Mouse (Mus musculus): ENCODE measurements at regions not wholly inside any gene's neighbourhood (a gene's known extent, or its start where the extent isn't known, plus 50 kb on each side); places are given as distances from the start of the nearest gene placed in this dataset.
A peak's percentile ranks its signal among the peaks of the same experiment; 100 is the strongest.
"Not testable (repeated sequence)": the region's sequence is repeated elsewhere in the genome, so short reads cannot be mapped to it uniquely, and the experiment has no call there.

DNA sequence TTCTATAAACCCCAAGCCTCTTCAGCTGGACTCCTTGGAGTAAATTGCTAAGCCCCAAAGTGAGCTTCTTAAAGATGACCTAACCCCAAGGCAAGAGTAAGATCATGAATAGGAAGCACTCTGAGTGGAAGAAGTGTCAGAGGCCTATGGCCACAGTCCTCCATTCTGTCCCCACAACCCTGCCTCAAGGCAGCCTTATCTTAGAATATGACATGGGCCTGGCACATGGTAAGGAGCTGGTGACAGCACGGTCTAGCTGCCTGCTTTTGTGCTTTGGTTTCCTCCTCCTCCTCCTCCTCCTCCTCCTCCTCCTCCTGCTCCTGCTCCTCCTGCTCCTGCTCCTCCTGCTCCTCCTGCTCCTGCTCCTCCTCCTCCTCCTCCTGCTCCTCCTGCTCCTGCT, 73.6 kb downstream of the Vcpkmt start:
- WGBS = 95% methylated on average over 1 of the region's 1 CpGs
- not testable (repeated sequence) for H3K4me1 ChIP-seq (replicated peaks; ENCODE audit: control insufficient read depth, insufficient read depth, low read length); DNase-seq (ENCODE audit: low spot score); H3K36me3 ChIP-seq (replicated peaks; ENCODE audit: control insufficient read depth, insufficient read depth); H3K4me2 ChIP-seq (replicated peaks); ATAC-seq (ENCODE audit: low FRiP score); H3K9ac ChIP-seq; H3K27me3 ChIP-seq (ENCODE audit: control insufficient read depth, insufficient read depth, low read length); H3K27ac ChIP-seq; H3K9me3 ChIP-seq (ENCODE audit: control insufficient read depth, low read length); H3K4me3 ChIP-seq (replicated peaks; ENCODE audit: low read length)

GRCm38 (mm10) chr12:69507906-69508305, 74.9 kb downstream of the Vcpkmt start:
- no peak overlapping the region for H3K9ac ChIP-seq
- H3K36me3 ChIP-seq (replicated peaks; ENCODE audit: control insufficient read depth, insufficient read depth) = no peaks in the 10 kb centered on the region
- H3K4me3 ChIP-seq (replicated peaks; ENCODE audit: low read length) = no peak overlapping the region
- ATAC-seq (ENCODE audit: low FRiP score) (no peak), DNase-seq (ENCODE audit: low spot score) (no peak)
- no peaks in the 10 kb centered on the region for H3K27me3 ChIP-seq (ENCODE audit: control insufficient read depth, insufficient read depth, low read length)
- H3K27ac ChIP-seq = no peak overlapping the region
- H3K4me1 ChIP-seq (replicated peaks; ENCODE audit: control insufficient read depth, insufficient read depth, low read length) = peaks cover 2% of the 10 kb centered on the region
- H3K9me3 ChIP-seq (ENCODE audit: control insufficient read depth, low read length) = no peaks in the 10 kb centered on the region
- H3K4me2 ChIP-seq (replicated peaks) = no peak overlapping the region
- WGBS = 93% methylated on average over 6 of the region's 6 CpGs

DNA sequence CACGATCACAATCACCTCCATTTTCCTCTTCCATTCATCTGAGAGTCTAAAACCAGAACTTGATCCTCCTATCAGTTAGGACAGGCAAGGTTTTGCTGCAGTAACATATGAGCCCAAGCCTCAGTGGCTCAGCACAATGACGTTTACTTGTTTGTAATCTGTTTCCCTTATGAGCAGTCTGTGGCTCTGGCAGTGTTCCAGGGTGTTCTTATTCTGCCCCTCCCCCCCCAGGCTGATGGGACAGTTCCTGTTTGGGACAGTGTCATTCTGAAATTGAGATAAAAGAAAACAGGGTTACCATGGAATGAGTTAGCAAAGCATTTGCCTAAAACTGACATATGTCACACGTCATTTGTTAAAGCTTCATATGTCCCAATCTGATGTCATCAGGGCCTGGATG, 75.5 kb downstream of the Vcpkmt start:
- no peak overlapping the region for H3K27ac ChIP-seq
- no peak overlapping the region for H3K9ac ChIP-seq
- 71% methylated on average over 3 of the region's 3 CpGs for WGBS
- ATAC-seq (ENCODE audit: low FRiP score) (no peak), DNase-seq (ENCODE audit: low spot score) (no peak)
- no peak overlapping the region for H3K4me3 ChIP-seq (replicated peaks; ENCODE audit: low read length)
- no peaks in the 10 kb centered on the region for H3K36me3 ChIP-seq (replicated peaks; ENCODE audit: control insufficient read depth, insufficient read depth)
- no peak overlapping the region for H3K4me2 ChIP-seq (replicated peaks)
- H3K4me1 ChIP-seq (replicated peaks; ENCODE audit: control insufficient read depth, insufficient read depth, low read length) = peaks cover 7% of the 10 kb centered on the region
- H3K27me3 ChIP-seq (ENCODE audit: control insufficient read depth, insufficient read depth, low read length) = no peaks in the 10 kb centered on the region
- H3K9me3 ChIP-seq (ENCODE audit: control insufficient read depth, low read length) = no peaks in the 10 kb centered on the region

DNA sequence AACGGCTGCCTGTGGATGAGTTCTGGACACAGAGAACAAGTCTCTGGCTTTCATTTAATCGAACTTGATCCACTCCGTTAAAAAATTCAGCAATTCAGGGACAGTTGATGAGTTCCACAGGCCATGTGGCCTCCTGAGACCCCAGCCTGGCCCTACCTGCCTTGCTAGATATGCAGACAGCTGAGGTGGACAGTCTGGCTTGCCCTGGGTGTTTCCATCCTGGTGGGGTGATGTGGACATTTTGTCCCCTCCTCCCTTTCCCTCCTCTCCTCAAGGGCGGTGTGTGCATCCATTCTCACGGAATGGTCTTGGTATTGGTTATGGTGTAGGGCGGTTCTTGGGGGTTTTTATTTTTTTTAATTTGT, 80.1 kb downstream of the Vcpkmt start:
- peaks cover 18% of the 10 kb centered on the region for H3K4me1 ChIP-seq (replicated peaks; ENCODE audit: control insufficient read depth, insufficient read depth, low read length)
- H3K36me3 ChIP-seq (replicated peaks; ENCODE audit: control insufficient read depth, insufficient read depth) = no peaks in the 10 kb centered on the region
- H3K27me3 ChIP-seq (ENCODE audit: control insufficient read depth, insufficient read depth, low read length) = no peaks in the 10 kb centered on the region
- no peak overlapping the region for H3K4me3 ChIP-seq (replicated peaks; ENCODE audit: low read length)
- H3K4me2 ChIP-seq (replicated peaks) = peak overlapping the region; percentile 31
- peak overlapping the region; percentile 32; the same call in 1 of the 2 replicates for H3K9ac ChIP-seq
- DNase-seq (ENCODE audit: low spot score) = no peak
- 82% methylated on average over 6 of the region's 6 CpGs for WGBS
- peak overlapping the region; percentile 83 for H3K27ac ChIP-seq
- no peak; the same call in 1 of the 2 replicates for ATAC-seq (ENCODE audit: low FRiP score)
- no peaks in the 10 kb centered on the region for H3K9me3 ChIP-seq (ENCODE audit: control insufficient read depth, low read length)

DNA sequence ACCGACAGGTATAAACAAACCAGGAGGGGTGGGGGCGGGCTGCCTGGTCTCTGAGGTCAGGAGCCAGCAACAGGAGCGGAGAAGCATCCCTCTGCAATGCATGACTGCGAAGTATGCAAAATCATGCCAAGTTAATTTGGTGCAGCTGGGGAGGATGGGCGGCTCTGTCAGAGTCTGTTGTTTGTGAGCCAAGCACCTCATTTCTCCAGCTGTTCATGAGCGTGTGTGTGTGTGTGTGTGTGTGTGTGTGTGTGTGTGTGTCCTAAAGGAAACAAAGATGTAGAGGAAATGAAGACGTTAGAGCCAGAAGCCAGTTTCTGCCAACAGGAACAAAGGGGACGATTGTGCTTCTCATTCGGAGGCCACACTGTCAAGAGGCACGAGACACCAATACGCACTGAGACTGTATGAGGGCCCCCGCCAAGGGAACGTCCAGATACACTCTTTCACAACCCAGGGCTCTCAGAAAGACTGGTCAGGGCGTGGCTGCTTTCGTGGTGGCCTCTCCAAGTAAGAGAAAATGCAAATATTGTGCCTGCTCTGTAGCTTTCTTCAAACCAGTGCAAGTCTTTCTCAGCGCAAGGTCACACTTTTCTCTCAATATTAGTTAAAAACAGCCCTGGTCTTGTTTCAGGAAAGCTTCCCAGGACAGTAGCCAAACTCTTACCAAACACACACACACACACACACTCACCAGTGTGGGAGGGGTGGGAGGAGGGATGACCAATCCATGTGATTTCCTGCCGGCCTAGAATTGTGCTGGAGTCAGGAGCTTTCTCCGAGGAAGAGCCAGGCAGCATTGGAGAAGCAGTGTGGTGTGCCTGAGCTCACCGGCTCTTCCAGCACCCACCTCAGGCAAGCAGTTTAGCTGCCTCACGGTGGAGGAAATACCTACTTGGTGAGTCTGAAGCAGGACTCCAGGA, 80.8 kb downstream of the Vcpkmt start:
- 13% methylated on average over 20 of the region's 20 CpGs for WGBS
- H3K4me3 ChIP-seq (replicated peaks; ENCODE audit: low read length) = no peak overlapping the region
- peak overlapping the region; percentile 31 for H3K4me2 ChIP-seq (replicated peaks)
- no peaks in the 10 kb centered on the region for H3K9me3 ChIP-seq (ENCODE audit: control insufficient read depth, low read length)
- peak overlapping the region; percentile 83 for H3K27ac ChIP-seq
- peaks cover 20% of the 10 kb centered on the region for H3K4me1 ChIP-seq (replicated peaks; ENCODE audit: control insufficient read depth, insufficient read depth, low read length)
- peak overlapping the region; percentile 32; the same call in 1 of the 2 replicates for H3K9ac ChIP-seq
- no peaks in the 10 kb centered on the region for H3K36me3 ChIP-seq (replicated peaks; ENCODE audit: control insufficient read depth, insufficient read depth)
- no peaks in the 10 kb centered on the region for H3K27me3 ChIP-seq (ENCODE audit: control insufficient read depth, insufficient read depth, low read length)
- DNase-seq (ENCODE audit: low spot score) = peak; percentile 75
- ATAC-seq (ENCODE audit: low FRiP score) = peak; percentile 86

- no peak overlapping the region for H3K9ac ChIP-seq
- 0 out of 2 replicates have a peak overlapping the region, but pooled peaks have one; percentile 6 for H3K27ac ChIP-seq
- H3K4me3 ChIP-seq (replicated peaks; ENCODE audit: low read length) = no peak overlapping the region
- H3K36me3 ChIP-seq (replicated peaks; ENCODE audit: control insufficient read depth, insufficient read depth) = no peaks in the 10 kb centered on the region
- H3K4me2 ChIP-seq (replicated peaks) = no peak overlapping the region
- H3K9me3 ChIP-seq (ENCODE audit: control insufficient read depth, low read length) = no peaks in the 10 kb centered on the region
- peaks cover 20% of the 10 kb centered on the region for H3K4me1 ChIP-seq (replicated peaks; ENCODE audit: control insufficient read depth, insufficient read depth, low read length)
- no peak for ATAC-seq (ENCODE audit: low FRiP score)
- H3K27me3 ChIP-seq (ENCODE audit: control insufficient read depth, insufficient read depth, low read length) = no peaks in the 10 kb centered on the region
- no peak for DNase-seq (ENCODE audit: low spot score)
- 32% methylated on average over 2 of the region's 2 CpGs for WGBS
These were observed 81.5 kb downstream of the Vcpkmt start for GRCm38 (mm10) chr12:69501346-69501730.

GRCm38 (mm10) chr12:69500600-69501345, 82.1 kb downstream of the Vcpkmt start:
- Histone ChIP-seq H3K27me3 (ENCODE audit: control insufficient read depth, insufficient read depth, low read length) (no peaks in the 10 kb centered on the region), H3K9me3 (ENCODE audit: control insufficient read depth, low read length) (no peaks in the 10 kb centered on the region), H3K4me1 (replicated peaks; ENCODE audit: control insufficient read depth, insufficient read depth, low read length) (peaks cover 20% of the 10 kb centered on the region), H3K36me3 (replicated peaks; ENCODE audit: control insufficient read depth, insufficient read depth) (no peaks in the 10 kb centered on the region), H3K4me2 (replicated peaks) (no peak overlapping the region), H3K9ac (no peak overlapping the region), H3K4me3 (replicated peaks; ENCODE audit: low read length) (no peak overlapping the region), H3K27ac (0 out of 2 replicates have a peak overlapping the region, but pooled peaks have one; percentile 6)
- no peak for DNase-seq (ENCODE audit: low spot score)
- WGBS = 70% methylated on average over 15 of the region's 15 CpGs
- no peak for ATAC-seq (ENCODE audit: low FRiP score)

- Histone ChIP-seq H3K9ac (no peak overlapping the region), H3K36me3 (replicated peaks; ENCODE audit: control insufficient read depth, insufficient read depth) (no peaks in the 10 kb centered on the region), H3K4me3 (replicated peaks; ENCODE audit: low read length) (no peak overlapping the region), H3K4me1 (replicated peaks; ENCODE audit: control insufficient read depth, insufficient read depth, low read length) (peaks cover 10% of the 10 kb centered on the region), H3K9me3 (ENCODE audit: control insufficient read depth, low read length) (no peaks in the 10 kb centered on the region), H3K27ac (no peak overlapping the region), H3K4me2 (replicated peaks) (no peak overlapping the region), H3K27me3 (ENCODE audit: control insufficient read depth, insufficient read depth, low read length) (no peaks in the 10 kb centered on the region)
- DNase-seq (ENCODE audit: low spot score) = peak; percentile 55
- WGBS = 67% methylated on average over 7 of the region's 7 CpGs
- ATAC-seq (ENCODE audit: low FRiP score) = peak; percentile 72; the same call in 1 of the 2 replicates
These were observed 85.7 kb downstream of the Vcpkmt start for GRCm38 (mm10) chr12:69497121-69497520.

- no peaks in the 10 kb centered on the region for H3K9me3 ChIP-seq (ENCODE audit: control insufficient read depth, low read length)
- H3K9ac ChIP-seq = no peak overlapping the region
- 71% methylated on average over 6 of the region's 6 CpGs for WGBS
- H3K4me2 ChIP-seq (replicated peaks) = no peak overlapping the region
- H3K36me3 ChIP-seq (replicated peaks; ENCODE audit: control insufficient read depth, insufficient read depth) = no peaks in the 10 kb centered on the region
- no peaks in the 10 kb centered on the region for H3K27me3 ChIP-seq (ENCODE audit: control insufficient read depth, insufficient read depth, low read length)
- DNase-seq (ENCODE audit: low spot score) (no peak), ATAC-seq (ENCODE audit: low FRiP score) (no peak)
- no peak overlapping the region for H3K27ac ChIP-seq
- H3K4me1 ChIP-seq (replicated peaks; ENCODE audit: control insufficient read depth, insufficient read depth, low read length) = peaks cover 4% of the 10 kb centered on the region; the same call in 1 of the 2 replicates
- no peak overlapping the region for H3K4me3 ChIP-seq (replicated peaks; ENCODE audit: low read length)
These were observed 86.4 kb downstream of the Vcpkmt start for GRCm38 (mm10) chr12:69496341-69496904.
